Mouse (Mus musculus) heart, postnatal 0 days (tissue): ENCODE results near the gene Ints12.

ENCODE experiments used
- CTCF ChIP-seq: IDR thresholded peaks from 2 replicates; pipeline ENCODE4 v1.5.1; 2016; ENCODE audit warnings: antibody characterized with exemption, control low read depth, low read depth
- EP300 ChIP-seq: IDR thresholded peaks from 2 replicates; pipeline ENCODE4 v1.6.1; 2016; ENCODE audit warnings: antibody characterized with exemption, low read depth

- no peak for TF ChIP-seq CTCF
- no peak for TF ChIP-seq EP300
These were observed 448 bp upstream of the Ints12 start for GRCm38 (mm10) chr3:133091121-133091663.
